Mouse (Mus musculus): ENCODE data around the gene Cdh5.
"Not testable (repeated sequence)": the region's sequence is repeated elsewhere in the genome, so short reads cannot be mapped to it uniquely, and the experiment has no call there.

Gene Cdh5

DNA sequence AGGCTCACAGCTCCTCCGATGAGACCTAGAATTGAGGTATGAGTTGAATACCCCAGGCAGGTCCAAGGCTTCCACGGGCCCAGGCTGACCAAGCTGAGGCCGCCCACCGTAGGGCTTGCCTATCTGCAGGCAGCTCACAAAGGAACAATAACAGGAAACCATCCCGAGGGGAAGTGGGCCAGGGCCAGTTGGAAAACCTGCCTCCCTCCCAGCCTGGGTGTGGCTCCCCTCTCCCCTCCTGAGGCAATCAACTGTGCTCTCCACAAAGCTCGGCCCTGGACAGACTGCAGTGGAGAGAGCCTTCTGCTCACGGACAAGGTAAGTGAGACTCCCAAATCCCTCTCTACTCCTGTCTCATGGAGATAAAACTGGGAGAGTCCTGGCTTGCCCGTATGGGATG, at the start of gene Cdh5:
Cdh5 (plus strand) TSS at position 211 of the 400 bp plus-strand sequence.
- DNase-seq (ENCODE audit: low read depth, low spot score): no peak

DNA sequence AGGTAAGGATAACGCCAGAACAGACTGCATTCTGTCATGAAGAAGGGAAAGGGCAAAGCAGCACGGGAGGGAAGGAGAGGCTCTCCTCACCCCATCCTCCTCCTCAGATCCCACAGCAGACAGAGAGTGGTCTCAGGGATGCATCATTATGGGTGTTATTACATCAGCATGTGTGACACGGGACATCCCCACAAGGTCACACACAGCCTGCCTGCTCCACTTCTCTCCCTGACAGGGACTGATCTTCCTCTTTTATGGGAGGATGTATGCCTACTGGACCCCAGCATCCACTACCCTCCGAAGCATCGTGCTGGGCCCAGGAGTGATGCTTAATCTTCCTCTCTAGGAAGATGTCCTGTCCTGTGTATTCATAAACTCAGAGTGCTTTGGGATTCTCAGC, 41.5 kb upstream of the Cdh5 start:
- no peak for DNase-seq (ENCODE audit: low read depth, low spot score)

DNA sequence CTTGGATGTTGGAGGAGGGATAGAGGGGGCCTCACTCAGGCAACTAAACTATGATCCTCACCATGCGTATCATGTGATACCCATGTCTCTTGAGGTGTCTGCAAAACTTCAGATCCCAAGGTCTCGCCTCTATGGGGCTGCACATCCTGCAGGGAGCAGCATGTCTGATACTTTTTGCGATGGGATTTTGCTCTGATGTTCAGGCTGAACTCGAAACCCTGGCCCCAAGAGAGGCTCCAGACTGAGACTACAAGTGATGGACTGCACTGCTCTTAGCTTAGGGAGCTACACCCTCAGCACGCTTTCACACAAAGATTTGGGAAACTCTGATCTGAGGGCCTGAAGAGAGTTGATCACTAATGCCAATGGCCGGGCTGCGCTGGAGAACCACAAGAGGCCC, 41.0 kb upstream of the Cdh5 start:
- DNase-seq (ENCODE audit: low read depth, low spot score): no peak

DNA sequence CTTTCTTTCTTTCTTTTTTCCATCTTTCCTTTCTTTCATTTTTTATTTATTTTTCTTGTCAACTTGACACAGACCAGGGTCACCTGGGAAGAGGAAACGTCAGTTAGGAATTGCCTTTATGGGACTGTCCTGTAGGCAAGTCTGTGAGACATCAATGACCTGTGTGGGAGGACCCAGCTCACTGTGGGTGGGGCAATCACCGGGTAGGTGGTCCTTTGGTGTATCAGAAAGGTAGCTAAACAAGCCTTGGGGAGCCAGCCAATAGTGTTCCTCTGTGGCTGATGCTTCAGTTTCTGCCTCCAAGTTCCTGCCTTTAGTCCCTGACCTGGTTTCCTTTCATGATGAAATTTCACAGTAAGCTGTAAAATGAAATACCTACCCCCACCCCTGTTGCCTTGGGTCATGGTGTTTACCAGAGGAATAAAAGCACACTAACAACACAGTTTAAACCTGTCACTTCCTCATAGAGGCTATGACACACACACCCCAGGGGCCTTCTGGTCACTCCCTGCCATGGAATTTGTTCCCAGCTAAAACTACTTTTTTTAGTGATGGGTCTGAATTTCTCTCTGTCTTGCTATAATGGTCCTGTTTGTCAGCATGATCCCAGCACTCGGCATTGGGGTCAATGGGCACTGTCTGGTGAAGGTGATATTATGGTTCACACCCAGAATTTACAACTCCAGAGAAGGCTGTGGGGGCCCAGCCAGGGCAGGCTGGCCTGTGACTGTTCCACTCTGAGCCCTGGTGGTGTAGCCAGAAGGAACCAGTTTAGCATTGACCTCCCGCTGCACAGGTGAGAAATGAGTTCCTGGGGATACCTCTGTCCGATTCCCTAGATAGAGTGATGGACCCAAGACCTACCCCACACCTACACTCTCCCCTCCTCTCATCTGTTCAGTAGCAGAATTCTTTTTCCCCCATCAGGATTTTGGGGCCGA, 40.1 kb upstream of the Cdh5 start:
- DNase-seq (ENCODE audit: low read depth, low spot score): no peak

DNA sequence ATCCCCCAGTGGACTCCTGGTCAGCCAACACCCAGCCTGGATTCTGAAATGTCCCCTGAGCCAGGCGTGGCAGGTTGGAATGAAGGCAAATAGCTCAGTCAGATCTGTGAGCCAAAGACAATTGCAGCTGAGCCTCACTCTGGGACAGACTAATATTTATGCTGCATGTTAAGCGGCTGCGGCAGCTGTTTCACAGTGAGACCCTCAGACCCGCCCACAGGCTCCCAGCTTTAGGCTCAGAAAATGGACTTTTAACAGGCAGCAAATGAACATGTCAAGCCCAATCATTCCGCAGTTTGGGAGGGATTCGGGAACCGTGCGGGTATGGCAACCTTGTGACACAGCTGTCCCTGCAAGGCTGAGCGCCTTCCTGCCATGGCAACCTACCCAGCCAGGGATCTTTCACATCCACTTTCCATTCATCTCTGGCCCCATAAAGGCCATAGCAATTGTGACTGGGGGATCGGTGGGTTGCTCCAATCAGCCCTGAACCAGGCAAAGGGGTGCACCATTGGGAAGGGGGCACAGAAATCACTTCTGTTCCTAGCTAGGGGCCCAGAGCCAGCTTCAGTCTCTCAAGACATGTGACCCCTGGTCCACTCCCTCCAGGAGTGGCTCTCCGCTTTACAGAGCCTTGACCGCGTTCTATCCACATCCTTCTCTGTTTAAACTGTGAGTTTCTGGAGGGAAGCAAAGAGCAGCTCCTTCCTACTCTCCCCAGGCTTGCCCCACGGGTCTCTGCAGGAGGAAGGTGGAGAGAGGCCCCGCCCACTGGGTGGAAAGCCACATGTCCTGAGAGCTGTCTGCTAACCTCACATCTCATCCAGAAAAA, 39.2 kb upstream of the Cdh5 start:
- DNase-seq (ENCODE audit: low read depth, low spot score): peak; percentile 47

DNA sequence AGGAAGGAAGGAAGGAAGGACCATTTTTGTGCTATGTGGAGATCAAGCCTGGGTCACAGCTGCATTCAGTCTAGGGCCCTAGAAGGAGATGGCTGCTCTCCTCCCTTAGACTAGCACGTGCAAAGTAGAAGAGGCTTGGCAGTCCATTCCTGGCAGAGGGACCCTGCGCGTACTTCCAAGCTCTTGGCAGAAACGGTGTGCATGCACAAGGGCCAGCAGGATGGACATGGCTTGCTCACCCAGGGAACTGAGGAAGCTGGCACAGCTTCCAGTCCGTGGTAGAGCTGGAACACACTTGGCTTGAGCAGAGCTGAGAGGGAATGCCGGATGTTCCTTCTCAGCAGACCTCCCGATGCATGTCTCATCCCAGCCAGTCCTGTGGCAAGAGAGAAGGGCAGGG, 36.2 kb upstream of the Cdh5 start:
- no peak for DNase-seq (ENCODE audit: low read depth, low spot score)

DNA sequence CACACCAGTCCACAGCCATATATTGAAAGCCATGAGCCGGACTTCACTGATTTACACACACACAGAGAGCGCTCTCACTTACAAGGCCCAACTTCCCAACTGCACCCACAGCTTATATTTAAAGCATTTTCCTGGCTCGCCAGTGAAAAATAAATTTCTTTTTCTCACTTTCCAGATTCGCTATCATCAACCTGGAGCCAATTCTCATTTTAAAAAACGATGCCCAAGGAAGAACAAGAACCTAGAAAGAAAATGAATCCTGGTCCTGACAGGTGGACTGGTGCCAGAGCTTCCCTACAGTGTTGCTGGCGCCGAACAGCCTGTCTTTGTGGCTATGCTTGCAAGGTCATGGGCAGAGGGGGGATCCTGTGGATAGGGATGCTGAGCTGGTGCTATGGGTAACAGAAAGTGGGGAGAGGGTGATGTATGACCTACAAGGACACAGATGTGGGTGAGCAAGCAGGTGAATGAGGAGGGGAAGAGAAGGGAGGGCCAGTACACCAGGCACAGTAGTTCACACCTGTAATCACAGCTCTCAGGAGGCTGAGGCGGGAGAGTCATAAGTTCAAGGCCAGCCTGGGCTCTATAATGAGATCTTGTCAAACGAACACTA, 35.4 kb upstream of the Cdh5 start:
- DNase-seq (ENCODE audit: low read depth, low spot score): no peak

DNA sequence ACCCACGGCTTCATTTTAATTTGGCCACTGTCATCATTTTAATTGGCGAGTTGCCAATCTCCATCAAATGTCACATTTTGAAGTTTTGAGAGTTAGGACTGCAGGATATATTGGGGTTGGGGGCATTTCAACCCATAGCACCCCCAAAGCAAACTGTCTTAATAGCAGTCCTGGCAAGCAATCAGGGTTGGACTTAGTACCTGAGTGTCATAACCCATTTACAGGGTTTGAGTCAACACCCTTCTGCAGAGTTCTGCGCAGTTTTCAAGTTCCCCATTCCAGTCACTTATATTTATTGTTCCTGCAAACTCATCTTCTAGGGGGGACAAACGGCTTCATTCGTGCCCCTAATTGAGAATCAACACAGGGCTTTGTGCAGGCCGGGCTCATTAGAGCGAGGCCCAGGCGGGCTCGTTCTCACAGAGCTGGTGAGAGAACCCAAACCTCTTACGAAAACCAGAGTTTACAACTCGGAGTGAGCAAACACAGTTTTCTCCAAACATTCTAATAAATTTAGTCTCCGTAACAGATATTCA, 34.0 kb upstream of the Cdh5 start:
- no peak for DNase-seq (ENCODE audit: low read depth, low spot score)

DNA sequence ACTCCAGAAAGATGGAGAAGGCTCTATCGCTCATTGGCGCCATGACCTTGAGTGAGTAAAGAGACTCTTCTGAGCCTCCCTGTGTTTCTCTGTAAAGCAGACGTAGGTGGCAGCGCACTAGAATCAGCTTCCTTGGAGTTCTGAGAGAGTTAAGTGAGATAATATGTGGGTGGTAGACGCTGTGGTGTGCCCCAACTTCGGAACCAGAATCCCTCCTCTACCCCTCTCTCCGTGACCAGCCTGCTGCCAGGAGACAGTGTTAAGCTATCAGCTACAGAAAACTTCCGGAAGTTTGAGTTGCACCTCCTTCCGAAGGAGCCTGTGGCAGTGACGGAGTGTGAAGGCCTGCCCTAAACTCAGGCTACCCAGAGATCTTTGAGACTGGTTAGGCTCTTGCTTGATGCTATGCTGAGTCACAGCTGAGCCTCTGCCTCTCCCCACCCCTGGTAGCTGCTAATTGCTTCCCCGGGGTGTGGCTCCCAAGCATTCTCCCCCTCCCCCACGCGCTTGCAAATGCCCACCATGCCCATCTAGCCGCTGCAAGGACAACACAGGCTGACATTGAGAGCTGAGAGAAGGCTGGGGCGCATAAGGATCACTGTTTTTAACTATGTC, 32.9 kb upstream of the Cdh5 start:
- no peak for DNase-seq (ENCODE audit: low read depth, low spot score)

DNA sequence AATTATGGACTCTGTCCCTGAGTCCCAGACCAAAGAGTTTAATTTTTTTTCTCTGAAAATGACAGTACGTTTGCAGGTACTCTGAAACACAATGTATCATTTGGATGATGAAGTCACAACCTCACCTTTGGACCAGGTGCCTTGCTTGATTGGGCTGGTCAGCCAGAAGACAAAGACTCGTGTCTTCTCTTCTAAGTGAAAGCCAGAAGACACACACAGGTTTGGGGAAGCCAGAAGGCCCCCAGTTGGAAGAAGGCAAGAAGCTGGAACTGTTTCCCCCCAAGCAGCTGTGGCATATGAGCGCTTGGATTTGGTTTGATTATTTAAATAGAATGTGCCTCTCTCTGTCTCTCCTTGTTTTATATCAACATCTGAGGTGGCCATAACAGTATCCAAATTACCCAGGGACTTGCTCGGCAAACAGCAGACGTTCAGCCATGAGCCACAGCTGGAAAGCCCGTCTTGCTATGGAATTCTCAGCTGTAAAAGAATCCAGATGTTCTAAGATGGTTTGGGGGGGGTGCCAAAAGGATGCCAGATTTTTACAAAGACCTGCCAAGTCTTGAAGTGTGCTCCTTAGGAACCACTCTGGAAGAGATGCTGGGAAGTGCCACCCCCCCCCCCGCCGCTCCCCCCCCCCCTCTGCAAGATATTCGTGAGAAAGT, 31.1 kb upstream of the Cdh5 start:
- not testable (repeated sequence) for DNase-seq (ENCODE audit: low read depth, low spot score)

DNA sequence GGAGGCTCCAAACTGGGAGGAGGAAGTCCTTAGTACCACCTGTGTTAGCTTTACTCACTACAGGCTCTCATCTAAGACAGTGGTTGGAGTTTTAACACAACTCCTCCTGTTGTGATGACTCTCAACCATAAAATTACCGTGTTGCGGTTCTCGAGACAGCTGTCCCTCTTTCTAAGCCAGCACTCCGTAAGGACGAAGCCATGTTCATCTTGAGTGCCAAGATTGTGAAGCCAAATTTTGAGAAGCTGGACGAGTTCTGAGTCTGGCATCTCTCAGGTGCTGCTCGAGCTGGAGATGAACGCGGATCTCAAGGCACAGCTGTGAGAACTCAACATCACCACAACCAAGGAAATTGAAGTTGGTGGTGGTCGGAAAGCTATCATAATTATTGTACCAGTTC, 30.5 kb upstream of the Cdh5 start:
- no peak for DNase-seq (ENCODE audit: low read depth, low spot score)

DNA sequence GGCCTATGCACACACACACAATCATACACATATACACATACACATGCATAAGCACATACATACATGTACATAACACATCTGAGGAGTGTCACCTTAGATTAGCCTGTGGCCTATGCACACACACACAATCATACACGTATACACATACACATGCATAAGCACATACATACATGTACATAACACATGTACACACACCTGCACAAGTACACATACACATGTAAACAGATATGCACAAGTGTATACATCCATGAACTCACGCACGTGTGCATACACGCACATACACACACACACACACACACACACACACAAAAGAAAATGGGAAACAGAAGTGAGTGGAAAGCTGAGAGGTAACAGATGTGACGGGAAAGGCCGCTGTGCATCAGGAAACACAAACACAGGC, 26.3 kb upstream of the Cdh5 start:
- DNase-seq (ENCODE audit: low read depth, low spot score): no peak

DNA sequence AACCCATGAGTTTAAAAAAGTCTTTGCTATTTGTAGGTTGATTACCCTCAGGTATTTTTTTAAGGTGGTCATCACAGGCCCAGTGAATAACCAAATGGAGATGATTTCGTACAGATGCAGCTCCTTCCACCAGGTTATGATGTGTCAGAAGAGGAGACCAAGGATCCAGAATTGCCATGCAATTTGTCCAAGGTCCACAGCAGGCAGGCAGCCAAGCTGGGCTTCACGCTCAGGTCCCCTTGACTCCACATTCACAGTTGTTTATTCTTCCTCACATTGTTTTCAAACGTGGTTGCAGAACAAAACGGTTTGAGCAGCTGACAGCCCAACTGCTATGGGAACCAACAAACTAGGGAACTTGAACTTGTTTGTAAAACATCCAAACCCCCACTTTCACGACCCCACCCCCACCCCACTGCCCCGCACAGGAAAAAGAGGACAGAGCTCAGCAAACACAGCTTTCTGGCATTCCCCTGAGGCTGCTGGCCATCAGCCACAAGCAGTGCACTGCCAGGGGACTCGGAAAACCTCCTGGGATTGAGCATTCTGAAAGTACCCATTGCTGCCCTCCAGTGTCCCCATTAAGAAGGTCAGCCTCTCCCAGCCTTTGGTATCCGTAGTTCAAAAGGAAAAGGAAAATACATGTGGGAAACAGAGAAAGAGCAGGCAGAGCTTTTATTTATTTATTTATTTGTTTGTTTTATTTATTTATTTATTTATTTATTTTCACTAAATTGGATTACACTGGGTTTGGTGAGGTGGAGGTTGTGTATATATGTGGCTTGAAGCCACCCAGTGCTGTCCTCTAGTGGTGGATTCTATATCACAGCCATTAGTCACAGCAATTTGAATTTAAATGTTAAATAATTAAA, 24.6 kb upstream of the Cdh5 start:
- peak; percentile 50 for DNase-seq (ENCODE audit: low read depth, low spot score)

DNA sequence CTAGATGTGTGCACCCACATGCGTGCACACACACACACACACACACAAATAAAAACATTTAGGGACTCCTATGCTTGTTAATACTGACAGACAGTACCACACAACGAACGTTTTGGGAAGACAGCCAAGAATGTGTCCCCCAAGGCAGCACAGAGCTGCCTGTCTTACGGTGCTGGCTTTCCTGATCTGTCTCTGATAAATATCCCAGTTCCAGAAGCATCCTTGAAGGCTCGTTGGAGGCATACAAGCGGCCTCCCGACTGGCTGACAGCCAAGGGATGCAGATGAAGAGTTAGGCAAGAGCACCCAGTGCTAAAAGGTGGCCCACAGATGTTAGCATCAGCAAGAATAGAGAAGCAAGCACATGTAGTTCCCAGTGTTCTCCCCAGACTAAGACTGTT, 23.3 kb upstream of the Cdh5 start:
- no peak for DNase-seq (ENCODE audit: low read depth, low spot score)

DNA sequence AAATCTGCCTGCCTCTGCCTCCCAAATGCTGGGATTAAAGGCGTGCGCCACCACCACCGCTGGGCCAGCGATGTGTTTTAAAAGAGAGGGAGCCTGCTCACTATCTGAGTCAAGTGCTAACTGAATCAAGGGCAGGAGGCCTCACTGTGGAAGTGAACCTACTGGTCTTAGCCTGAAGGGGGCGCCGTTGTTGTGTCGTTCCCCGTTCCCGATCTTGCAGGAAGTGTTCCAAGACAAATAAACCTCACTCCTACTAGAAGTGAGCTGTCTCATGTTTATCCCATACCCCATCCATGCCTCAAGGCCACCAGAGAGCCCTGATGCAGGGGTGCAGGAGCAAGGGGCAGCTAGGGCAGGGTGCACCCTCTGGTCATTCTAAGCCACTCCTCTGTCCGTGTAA, 16.1 kb upstream of the Cdh5 start:
- no peak for DNase-seq (ENCODE audit: low read depth, low spot score)

DNA sequence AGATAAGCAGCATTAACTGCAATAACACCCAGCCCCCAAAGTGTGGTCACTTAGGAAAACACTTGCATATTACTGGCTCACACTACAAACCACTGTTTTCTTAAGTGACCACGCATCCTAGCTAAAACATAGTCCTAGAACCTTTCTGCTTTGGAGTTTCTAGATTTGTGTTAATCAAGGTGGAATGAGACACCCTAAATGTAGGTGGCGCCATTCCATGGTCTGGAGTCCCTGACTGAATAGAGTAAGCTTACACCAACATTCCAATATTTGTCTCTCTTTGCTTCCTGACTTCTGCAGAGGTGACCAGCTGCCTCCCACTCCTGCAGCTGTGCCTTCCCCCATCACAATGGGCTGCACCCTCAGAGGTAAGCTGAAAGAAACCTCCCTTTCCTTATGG, 14.8 kb upstream of the Cdh5 start:
- no peak for DNase-seq (ENCODE audit: low read depth, low spot score)

DNA sequence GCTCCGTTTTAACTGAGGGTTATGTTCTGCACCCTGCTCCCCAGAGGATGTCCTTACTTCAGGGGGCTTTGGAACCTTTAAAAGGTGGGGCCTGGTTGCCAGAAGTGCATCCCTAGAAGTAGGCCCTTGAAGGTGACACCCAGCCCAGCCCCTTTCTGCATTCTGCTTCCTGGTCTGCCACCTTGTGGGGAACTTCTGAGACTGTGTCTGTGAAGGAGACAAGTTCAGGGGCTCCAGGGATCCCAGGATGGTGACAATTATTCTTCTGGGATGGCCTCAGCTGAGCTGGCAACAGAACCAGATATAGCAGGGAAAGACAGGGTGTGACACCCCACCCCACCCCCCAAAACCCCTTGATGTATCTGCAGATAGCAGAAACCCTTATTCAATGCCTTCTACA, 14.3 kb upstream of the Cdh5 start:
- DNase-seq (ENCODE audit: low read depth, low spot score): no peak

DNA sequence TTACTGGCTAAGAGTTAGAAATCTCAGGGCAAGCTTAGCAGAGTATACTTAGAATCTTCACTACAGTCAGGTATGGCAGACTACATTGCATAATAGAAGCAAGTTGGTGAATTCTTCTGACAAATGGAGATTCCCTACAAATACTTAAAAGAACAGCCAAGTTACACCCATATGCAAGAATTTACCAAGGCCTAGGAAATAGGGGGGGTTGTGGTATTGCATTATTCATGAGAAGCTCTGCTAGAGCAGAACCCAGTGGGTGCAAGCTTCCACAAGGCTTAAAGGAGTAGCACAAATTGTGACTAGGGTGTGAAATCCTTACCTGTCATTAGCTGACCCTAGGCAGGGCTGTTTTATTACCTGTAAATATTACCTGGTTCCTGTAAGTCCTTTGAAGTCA, 13.5 kb upstream of the Cdh5 start:
- DNase-seq (ENCODE audit: low read depth, low spot score): not testable (repeated sequence)

DNA sequence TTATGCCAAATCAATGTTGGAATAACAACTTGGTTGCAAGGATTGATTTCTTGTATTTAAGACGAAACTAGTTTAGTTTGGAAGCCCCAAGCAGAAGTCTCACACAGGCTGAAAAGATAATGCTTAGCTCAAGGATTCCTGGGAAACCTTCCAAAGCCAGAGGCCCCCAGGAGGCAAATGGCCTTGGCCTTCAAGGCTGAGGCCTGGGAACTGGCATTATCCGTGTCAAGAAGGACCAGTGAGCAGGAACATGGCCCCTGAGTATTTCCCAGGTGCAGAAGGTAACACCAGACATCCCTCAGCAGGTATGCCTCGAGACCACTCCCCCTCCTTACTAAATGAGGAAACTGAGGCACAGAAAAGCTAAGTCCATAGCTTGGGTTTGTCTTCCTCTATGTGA, 12.5 kb upstream of the Cdh5 start:
- no peak for DNase-seq (ENCODE audit: low read depth, low spot score)
